Mouse (Mus musculus) gonadal fat pad, adult 2 months (tissue): ENCODE data around the gene Skap2. TPM values are rescaled to one million over a fixed set of nuclear protein-coding genes. Genes with fewer than 3 reads are reported as not detected.

ENCODE experiments used
- DNase-seq: peaks from one replicate; pipeline ENCODE4 v3.0.0-alpha.2; 2012; ENCODE audit warnings: low read depth
- polyA plus RNA-seq: library from polyadenylated mRNA; depleted of rRNA; stranded (reverse); fragments of >200 nt; gene quantifications from 2 replicates; pipeline ENCODE4 v1.2.3, GENCODE M21; 2012

The Skap2 gene
- polyA plus RNA-seq, 1 experiment = 14.6 TPM

DNA sequence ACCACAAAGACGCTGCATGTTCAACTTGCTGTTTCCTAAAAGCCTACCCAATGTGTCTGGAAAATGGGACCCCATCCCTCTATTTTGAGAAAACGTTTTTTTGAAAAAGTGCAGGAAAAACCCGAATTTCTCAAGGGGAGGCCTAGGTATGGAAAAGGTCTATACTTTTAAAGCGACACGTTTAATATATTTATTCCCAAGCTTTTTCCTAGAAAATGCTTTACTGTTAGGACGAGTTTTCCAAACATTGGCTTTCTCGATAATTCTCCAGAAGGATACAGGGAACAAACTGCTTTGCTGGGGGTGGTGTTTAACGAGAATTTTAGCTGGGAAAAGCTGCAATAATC is 6.8 kb downstream of the Skap2 start:
- no peak for DNase-seq

DNA sequence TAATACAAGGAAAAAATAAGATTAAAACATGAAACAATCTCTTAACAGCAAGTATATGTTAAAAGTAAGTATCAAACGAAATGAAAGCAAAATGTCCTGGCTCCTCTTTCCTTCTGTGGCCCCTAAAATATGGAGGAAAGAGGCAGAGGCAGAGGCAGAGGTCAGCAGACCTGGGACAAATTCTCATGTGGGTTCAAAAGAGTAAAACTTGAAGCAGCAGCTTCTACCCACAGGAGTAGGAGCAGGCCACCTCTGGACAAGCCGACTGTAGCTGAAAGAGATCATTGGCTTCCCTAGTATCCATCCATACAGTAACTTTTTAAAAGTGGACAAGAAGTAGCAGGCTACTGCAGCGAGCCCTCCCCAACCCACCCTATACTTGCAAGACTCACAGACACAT is 7.4 kb downstream of the Skap2 start:
- no peak for DNase-seq

DNA sequence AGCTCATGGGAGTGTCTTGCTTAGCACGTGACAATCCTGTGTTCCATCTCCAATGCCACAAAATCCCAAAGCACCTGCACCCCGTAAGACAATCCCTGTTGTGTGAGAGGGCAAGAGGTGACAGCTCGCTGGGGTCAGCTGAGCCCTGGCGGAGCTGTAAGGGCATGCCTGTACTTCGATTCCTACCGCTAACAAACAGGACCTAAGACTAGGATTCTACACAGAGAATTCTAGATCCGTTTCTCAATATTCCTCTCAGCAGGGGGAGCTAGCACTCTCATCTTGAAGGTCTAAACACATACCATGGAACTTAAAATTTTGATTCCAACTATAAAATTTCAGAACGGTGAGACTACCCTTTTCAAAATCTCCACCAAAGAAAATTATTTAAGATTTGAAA is 9.7 kb downstream of the Skap2 start:
- no peak for DNase-seq

DNA sequence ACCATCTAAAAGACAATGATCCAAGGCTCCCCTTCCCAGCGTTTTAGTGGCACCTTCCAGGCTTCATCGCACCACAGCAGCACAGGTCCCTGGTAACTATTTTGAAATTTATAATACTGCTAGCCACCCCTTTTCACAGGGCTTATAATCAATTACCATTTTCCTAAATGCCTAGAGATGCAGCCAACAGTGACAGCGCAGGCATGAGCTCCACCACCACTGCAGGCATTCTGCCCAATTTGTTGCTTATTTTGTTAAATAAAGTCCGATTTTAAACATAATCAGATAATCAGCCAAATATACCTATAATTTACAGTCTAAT is 13.2 kb downstream of the Skap2 start:
- DNase-seq = no peak

DNA sequence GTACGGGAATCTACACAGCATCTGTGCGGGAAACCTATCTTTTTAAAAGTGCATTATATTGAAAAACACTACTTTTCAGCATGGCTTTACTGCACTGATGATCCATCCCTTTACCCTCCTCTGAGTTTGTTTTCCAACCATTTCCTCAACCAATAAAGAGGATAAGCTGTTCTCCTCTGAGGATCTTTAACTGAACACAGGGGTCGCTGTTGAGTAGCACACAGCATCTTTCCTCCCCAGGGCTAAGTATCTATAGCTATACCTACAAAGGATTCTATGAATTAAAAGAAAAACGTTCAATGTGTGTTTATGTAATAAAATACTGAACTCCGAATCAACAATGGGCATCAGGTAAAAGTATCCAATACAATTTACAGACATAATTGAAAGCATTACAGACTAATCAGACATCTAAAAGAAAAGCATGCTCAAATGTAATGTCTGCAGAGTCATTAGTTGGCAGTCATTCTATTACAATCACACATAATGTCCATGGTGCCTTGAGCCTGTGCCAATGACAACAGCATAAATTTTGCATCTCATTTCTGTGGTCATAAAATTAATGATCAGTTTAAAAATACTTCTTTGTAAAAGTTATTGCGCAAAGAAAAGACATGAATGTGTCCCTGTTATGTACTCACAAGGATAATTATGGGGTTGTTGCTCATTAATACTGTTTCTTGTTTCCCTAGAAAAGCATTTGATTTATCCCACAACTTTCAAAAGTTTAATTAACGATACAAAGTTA is 13.8 kb downstream of the Skap2 start:
- no peak for DNase-seq

DNA sequence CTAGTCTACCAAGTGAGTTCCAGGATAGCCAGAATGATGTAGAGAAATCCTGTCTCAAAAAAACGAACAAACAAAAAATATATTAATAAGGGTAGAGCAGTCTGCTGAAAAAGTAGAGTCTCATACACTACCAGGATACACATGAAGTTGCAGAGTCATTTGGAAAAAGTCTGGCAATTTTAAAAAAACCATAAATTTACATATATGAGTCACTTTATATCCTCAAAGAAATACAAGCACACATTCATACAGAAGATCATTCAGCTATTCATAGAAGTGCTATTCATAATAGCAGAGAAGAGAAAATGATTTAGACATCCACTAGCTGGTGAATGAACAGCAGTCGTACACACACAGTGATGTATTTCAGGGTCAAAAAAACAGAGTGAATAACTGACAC is 24.4 kb downstream of the Skap2 start:
- no peak for DNase-seq

DNA sequence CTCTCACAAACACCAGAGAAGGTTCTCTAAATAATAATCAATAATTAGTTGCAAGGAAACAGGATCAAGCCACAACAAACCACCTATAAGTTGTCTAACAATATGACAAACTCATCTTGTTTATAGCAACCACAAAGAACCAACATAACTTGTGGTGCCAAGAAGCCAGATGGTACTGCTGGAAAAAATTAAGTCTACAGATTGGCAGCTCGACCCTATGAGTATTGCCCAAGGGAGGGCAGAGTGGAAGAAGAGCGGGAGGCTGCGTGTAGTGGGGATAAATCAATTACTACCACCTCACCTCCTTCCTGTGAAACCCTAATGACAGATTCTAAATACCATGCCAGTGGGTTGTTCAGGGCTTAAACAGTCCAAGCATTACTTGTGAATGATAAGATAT is 34.7 kb downstream of the Skap2 start:
- no peak for DNase-seq

DNA sequence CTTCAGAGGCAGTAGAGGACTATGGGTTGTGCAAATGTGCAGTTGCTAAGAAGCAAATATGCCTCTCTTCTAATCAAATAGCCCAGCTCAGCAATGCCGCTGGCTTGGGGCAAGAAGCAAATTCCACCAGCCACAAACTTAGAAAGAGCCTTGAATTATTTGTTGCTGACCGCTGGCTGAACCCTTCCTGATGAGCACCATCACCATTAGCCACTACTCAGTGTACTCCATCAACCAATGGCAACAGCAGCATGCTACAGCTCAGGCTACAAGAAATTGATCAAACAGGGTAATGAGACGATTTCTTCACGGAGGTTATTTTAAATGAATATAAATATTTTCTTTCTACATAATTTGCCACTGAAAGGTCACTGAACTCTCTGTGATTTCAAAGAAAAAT is 36.6 kb downstream of the Skap2 start:
- no peak for DNase-seq

DNA sequence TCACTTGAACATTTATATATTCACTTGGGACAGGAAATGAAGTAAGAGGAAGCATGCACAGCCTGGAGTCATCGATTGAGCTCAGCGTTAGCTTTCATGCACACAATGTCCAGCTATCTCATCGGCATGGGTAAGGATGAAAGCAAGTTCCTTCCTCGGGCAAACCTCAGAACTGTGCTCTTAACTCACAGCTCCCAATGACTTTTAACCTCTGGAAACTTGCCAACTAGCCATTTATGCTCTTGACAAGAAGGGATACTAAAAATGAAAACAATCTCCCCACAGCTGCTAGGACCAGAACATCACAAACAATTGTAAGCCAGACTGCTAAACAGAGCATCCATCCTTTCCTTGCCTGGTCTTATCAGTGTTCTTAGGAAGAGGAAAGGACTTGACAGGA is 53.4 kb downstream of the Skap2 start:
- DNase-seq = no peak

DNA sequence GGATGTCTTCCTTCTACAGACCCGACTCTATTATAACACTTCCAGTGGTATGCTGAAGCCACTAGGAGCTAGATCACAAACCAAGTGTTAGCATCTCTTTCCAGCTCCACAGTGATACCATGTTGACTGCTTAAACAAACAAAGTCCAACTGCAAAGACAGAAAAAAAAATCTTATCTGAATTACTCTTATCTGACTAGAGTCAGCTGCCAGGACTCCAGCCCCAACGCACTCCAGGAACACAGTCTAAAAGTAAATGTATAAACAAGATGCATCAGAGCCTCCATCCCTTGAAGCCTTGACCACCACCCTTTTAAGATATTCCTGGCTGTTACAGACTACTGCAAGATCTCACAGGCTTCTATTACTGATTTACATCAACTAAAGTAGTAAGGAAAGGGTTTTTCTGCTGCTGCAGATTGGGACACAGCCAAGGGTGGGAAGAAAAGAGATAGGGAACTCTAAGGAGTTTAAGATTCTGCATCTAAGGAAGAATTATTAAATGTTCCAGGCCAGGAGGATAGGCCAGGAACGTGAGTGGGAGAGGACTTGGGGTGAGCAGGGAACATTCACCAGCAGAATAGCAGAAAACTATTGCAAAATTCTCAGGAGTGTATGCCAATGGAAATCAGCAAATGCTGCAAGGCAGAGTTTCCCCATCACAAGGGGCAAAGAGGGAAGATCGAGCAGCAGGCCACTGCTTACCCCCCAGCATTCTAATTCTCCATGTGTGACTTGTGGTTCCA is 56.1 kb downstream of the Skap2 start:
- no peak for DNase-seq

DNA sequence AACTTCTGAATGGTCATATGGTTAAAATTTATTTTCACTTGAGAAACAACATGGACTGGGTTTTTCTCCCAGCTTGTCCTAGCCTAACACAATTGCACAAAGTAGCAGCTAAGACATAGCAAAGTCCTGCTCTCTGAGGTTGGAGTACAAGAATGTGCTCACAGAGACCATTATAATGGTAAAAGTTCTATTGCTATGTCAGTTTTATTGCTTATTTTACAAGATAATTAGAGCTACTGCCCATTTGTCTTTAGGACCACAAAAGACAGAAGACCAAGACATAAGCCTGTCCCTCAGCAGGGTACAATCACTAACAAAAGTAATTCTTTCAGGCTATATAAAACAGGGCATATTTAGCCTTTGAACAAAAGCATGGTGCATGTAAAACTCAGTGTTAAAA is 64.7 kb downstream of the Skap2 start:
- no peak for DNase-seq

DNA sequence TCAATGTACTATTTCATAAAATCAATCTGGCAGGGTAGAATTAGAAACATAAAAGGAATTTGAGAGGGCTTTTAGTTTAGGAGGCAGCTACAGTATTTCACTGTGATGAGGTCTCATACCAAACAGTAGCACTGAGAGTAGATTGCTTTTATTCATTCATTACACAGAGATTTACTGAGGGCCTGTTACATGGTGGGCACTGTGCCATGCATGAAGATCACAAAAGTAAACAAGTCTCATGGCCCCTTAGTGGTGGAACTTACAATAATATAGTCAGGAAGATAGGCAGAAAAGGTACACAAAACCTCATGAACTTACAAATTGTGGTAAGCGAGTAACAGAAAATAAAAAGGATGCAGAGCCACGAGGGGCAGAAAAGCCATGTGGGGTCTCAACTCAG is 67.4 kb downstream of the Skap2 start:
- no peak for DNase-seq

DNA sequence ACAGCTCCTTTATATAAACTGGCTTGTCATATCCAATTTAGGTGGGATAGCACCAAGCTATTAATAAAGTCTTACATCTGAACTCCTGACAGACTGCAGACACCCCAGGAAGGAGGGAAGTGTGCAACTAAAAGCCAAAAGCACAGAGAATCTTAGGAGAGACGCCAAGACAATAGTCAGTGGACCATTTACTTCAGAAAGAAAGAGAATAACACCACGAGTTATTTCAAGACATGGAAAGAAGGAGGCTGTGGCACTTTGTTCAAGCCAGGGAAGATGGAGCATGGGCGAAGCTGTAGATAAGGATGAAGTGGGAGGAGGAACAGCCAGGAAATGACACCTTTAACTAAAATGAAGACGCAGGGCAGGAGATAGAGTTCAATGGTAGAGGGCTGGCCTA is 78.4 kb downstream of the Skap2 start:
- no peak for DNase-seq

DNA sequence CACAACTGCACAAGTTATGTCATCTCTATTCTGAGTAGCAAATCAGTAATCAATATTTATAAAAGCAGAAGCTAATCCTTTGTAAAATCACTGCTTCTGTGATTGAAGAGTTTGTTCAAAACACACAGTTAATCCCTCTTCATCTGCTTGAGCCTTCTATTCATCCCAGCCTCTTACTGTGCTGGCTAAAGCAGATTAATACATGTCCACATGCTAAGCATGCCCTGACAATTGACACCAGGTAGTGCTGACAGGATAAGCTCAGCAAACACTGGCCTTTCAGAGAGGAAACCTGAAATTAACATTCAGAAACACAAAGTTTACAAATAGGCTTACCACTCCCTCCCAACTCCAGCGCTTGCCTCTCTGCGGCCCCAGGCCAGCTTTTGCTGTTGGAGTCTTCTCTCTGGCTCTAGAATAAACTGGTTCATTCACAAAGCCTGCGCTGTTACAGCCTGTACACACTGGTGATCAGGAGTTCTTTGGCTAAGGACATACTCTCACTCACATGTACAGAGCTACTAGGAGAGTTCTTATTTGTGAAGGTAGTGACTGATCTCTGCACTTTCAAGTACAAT is 79.2 kb downstream of the Skap2 start:
- DNase-seq = no peak

DNA sequence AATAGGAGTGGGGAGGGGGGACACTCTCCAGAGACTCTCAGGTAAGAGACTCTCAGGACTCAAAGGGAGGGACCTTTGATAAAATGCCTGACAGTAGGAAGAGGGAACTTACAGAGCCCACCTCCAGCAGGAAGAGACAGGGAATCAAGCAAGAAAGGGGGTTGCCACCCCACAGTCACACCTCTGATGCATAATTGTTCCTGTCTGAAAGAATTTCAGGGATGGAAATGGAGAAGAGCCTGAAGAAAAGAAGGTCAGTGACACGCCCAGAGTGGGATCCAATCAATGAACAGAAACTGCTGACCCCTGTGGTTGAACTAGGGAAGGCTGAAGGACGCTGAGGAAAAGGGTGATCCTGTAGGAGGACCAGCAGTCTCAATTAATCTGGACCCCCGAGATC is 85.2 kb downstream of the Skap2 start:
- no peak for DNase-seq

DNA sequence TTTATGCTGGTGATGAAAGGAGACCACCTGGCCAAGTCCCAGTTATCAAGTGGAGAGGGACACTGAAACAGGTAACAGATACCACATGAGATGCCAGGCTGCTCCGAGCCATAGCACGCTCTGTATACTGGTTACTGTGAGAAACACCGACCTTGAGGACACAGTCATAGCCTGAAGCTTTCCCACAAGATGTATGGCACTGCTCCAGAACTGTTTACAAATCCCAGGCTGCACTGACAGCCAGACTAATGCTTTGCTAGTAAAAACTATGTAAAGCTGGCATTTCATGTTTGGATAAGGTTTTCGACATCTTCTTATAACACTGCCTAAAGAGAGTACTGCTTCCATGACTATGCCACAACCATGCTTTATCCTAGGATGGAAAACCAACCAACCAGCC is 90.5 kb downstream of the Skap2 start:
- DNase-seq = no peak

DNA sequence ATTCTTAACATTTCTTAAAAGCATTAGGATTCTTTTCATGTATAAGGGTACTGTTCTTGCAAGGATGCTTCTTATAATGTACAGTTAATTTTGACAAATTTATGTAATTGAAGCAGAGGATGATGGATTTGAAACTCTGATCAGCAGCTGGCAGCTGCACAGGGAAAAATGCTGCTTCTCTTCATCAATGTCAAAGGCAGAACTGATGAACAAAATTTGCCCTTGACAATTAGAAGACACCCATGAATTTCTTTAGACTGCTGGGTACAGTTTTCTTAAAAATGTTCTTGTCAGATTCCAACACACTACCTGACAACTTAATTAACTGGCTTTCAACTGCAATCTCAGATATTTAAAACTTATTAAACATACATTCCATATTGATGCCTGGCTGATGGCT is 103.9 kb downstream of the Skap2 start:
- DNase-seq = no peak

DNA sequence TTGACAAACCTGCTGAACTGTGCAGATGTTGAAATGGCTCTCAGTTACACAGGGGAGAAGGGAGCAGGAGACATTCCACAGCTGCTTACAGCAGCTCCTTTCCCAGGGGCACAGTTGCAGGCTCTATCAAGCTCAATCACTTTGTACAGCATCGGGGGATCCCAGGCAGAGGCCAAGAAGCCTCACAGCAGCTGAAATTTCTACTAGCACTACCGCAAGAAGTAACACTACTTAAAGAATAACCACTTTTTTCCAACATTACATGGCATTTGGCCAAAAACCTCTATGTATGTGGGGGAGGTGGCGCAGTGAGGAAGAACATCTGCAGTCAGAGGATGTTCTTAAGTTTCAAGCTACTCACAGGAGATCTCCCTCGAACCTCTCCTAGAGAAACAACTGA is 106.7 kb downstream of the Skap2 start:
- no peak for DNase-seq

DNA sequence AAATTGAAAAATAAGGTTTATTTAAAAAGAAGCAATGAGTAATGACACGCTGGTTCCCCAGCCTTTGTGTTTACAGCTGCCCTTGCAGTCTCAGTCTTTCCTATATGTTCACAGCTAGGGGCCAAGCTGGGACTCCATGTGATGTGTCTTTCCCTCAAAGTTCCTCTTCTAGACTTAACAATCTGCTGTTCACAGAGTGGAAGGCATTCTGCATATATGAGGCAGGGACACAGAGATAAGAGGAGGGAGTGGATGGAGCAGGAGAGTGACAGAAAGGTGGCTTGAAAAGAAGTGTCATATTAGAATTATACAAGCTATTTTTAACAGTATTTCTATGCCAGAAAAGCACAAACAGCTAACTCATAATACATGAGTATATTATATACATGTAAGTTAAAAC is 110.8 kb downstream of the Skap2 start:
- DNase-seq = no peak

DNA sequence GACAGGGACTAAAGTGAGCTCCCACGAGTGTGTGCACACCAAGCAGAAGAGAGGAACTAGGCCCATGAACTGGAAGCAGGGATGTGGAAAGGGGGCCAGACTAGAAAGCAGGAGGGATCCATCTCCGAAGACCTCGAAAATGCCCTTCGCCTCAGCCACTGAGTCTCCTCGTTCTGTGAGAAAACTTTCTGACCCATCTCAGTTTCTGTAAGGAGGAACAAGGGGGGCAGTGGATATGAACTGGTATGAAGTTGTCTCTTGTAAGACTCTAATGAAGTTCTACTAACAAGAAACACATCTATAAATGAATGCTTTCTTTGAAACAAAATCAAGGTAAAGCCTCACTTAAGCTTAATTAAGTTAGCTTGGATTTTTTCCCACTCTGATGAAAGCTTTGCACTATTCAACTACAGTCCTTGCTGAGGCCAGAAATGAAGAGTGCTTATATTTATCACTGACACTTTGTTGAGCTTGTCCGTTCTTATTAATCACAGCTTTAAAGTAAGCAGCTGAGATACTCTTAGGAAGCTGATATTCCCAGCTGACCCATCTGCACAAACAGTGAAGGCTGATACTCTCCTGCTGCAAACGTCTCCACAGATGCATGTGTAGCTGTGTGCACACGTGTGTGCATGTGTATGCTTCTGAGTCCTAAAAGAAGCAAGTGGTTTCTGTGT is 113.9 kb downstream of the Skap2 start:
- no peak for DNase-seq

DNA sequence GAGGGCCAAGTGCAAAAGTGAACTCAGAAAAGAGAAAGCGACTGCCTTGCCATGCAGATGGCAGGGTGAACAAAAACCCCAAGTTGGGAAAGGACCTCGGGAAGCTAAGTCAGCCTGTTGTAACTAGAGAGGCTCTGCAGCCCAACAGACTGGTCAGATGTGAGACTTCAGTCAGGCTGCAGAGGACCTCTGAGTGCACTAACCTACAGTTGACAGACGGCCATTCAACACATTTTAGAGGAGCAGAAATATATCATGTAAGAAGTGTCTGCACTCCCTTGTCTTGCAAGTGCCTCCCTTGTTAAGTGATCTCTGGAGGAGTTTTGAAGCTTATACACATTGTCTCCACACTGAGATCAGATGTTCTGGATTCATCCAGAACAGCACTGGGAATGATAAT is 116.6 kb downstream of the Skap2 start:
- DNase-seq = no peak

DNA sequence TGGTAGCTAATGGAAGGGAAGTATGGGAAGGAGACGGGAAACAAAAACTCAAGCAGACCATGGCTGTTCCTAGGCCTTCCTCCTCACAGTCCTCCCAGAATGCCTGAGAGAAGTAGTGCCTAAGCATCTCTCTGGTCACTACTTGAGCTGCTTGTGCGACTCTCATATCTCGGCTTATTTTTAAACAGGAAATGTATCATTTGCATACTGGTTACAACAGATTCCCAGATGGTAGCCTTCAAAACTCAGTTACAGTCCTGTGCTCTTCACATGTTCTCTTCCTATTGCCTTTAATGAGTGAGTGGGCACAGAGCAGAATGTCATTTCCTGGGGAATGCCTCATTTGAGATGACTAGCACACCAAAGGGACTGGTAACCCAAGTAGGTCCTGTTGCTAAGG is 117.6 kb downstream of the Skap2 start:
- no peak for DNase-seq

DNA sequence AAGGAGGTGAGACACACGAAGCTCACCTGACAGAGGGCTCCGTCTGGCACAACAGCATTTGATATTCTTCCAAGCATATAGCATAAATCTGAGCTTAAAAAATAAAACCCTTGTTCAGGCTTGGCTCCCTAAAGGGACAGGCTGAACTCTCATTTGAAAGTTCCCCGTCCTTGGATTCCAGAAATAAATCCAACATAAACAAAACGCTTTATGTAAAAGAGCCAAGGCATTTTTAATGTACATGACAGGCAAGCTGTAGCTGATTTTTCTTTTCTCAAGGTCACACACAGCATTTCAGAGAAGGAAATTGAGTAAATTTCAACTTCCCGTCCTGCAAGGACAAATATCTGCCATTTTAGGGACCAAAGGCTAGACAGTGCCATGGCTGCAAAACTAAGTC is 122.0 kb downstream of the Skap2 start:
- no peak for DNase-seq
